Mouse (Mus musculus): ENCODE measurements around the gene Ltn1.

Ltn1 gene

GRCm38 (mm10) chr16:87432033-87432814, at the start of gene Ltn1:
Ltn1 (minus strand) TSS chr16:87432612.
- DNase-seq (ENCODE audit: low spot score), result peak; percentile 94

- DNase-seq (ENCODE audit: low spot score), result no peak
Measured at GRCm38 (mm10) chr16:87470579-87470978, 38.2 kb upstream of the Ltn1 start.

GRCm38 (mm10) chr16:87458752-87459151, 26.3 kb upstream of the Ltn1 start:
- DNase-seq (ENCODE audit: low spot score), result no peak

GRCm38 (mm10) chr16:87455180-87455611, 22.8 kb upstream of the Ltn1 start:
- DNase-seq (ENCODE audit: low spot score), result no peak

GRCm38 (mm10) chr16:87454419-87455179, 22.2 kb upstream of the Ltn1 start, which contains the start of gene Usp16:
Usp16 (plus strand) TSS chr16:87454703.
- peak; percentile 80 for DNase-seq (ENCODE audit: low spot score)

GRCm38 (mm10) chr16:87453226-87453625, 20.8 kb upstream of the Ltn1 start:
- no peak for DNase-seq (ENCODE audit: low spot score)

- no peak for DNase-seq (ENCODE audit: low spot score)
Measured at GRCm38 (mm10) chr16:87445528-87445927, 13.1 kb upstream of the Ltn1 start.

- no peak for DNase-seq (ENCODE audit: low spot score)
Measured at GRCm38 (mm10) chr16:87445110-87445509, 12.7 kb upstream of the Ltn1 start.

GRCm38 (mm10) chr16:87444071-87444470, 11.7 kb upstream of the Ltn1 start:
- DNase-seq (ENCODE audit: low spot score), result no peak

GRCm38 (mm10) chr16:87443245-87443644, 10.8 kb upstream of the Ltn1 start:
- DNase-seq (ENCODE audit: low spot score), result no peak

- no peak for DNase-seq (ENCODE audit: low spot score)
Measured at GRCm38 (mm10) chr16:87442291-87442690, 9.9 kb upstream of the Ltn1 start.

GRCm38 (mm10) chr16:87441089-87441488, 8.7 kb upstream of the Ltn1 start:
- DNase-seq (ENCODE audit: low spot score), result no peak

- DNase-seq (ENCODE audit: low spot score), result peak; percentile 94
Measured at GRCm38 (mm10) chr16:87440184-87440686, 7.8 kb upstream of the Ltn1 start, which contains the start of gene Rwdd2b. Rwdd2b (minus strand) TSS chr16:87440573.

- no peak for DNase-seq (ENCODE audit: low spot score)
Measured at GRCm38 (mm10) chr16:87438697-87439096, 6.3 kb upstream of the Ltn1 start.

GRCm38 (mm10) chr16:87437096-87437495, 4.7 kb upstream of the Ltn1 start:
- no peak for DNase-seq (ENCODE audit: low spot score)

- no peak for DNase-seq (ENCODE audit: low spot score)
Measured at GRCm38 (mm10) chr16:87435411-87436205, 3.2 kb upstream of the Ltn1 start.

GRCm38 (mm10) chr16:87434946-87435345, 2.5 kb upstream of the Ltn1 start:
- no peak for DNase-seq (ENCODE audit: low spot score)

- DNase-seq (ENCODE audit: low spot score), result no peak
Measured at GRCm38 (mm10) chr16:87434266-87434665, 1.9 kb upstream of the Ltn1 start.

- DNase-seq (ENCODE audit: low spot score), result no peak
Measured at GRCm38 (mm10) chr16:87427516-87427915, 4.9 kb downstream of the Ltn1 start.

- no peak for DNase-seq (ENCODE audit: low spot score)
Measured at GRCm38 (mm10) chr16:87420662-87421061, 11.8 kb downstream of the Ltn1 start.

GRCm38 (mm10) chr16:87405001-87405400, 27.4 kb downstream of the Ltn1 start:
- no peak for DNase-seq (ENCODE audit: low spot score)
